Mouse (Mus musculus) thymus, adult 2 months (tissue): ENCODE data around the gene Asna1. TPM values are rescaled to one million over a fixed set of nuclear protein-coding genes. Genes with fewer than 3 reads are reported as not detected.
A peak's percentile ranks its signal among the peaks of the same experiment; 100 is the strongest.

Source experiments
- DNase-seq: peaks from one replicate; pipeline ENCODE4 v3.0.0; 2021
- H3K27ac ChIP-seq: fragments of 200-500 bp; 2 replicates; pipeline ENCODE4 v1.5.1; 2012; ENCODE audit warnings: low read length, control low read depth; ENCODE audit not compliant: control insufficient read depth, insufficient read depth
- H3K27me3 ChIP-seq: fragments of 200-500 bp; 2 replicates; pipeline ENCODE4 v1.6.1; 2012; ENCODE audit warnings: mild to moderate bottlenecking, low read length, moderate library complexity, mixed read lengths; ENCODE audit not compliant: control insufficient read depth, insufficient read depth
- H3K36me3 ChIP-seq: fragments of 200-500 bp; 2 replicates; pipeline ENCODE4 v1.6.1; 2012; ENCODE audit warnings: mild to moderate bottlenecking, low read length, moderate library complexity; ENCODE audit not compliant: control insufficient read depth, insufficient read depth
- H3K4me1 ChIP-seq: fragments of 200-500 bp; replicated peaks from 2 replicates; pipeline ENCODE4 v1.6.1; 2012; ENCODE audit warnings: low read length; ENCODE audit not compliant: control insufficient read depth, insufficient read depth
- H3K4me3 ChIP-seq: fragments of 200-500 bp; 2 replicates; pipeline ENCODE4 v1.5.1; 2012; ENCODE audit warnings: mild to moderate bottlenecking, low read length, control low read depth, moderate library complexity; ENCODE audit not compliant: control insufficient read depth, insufficient read depth
- CTCF ChIP-seq: fragments of 200-500 bp; IDR thresholded peaks from 2 replicates; pipeline ENCODE4 v1.5.1; 2012; ENCODE audit warnings: mild to moderate bottlenecking, control low read depth, low read length, moderate library complexity, borderline replicate concordance; ENCODE audit not compliant: control insufficient read depth, poor library complexity, insufficient read depth; ENCODE audit errors: extremely low read depth
- POLR2A ChIP-seq: fragments of 200-500 bp; IDR thresholded peaks from 2 replicates; pipeline ENCODE4 v1.6.1; 2012; ENCODE audit warnings: mild to moderate bottlenecking, low read length, control low read depth, moderate library complexity; ENCODE audit not compliant: control insufficient read depth, poor library complexity, insufficient read depth; ENCODE audit errors: extremely low read depth
- WGBS: fragments of 180-500 bp; shearing (Covaris S2); methylation state at CpG from one replicate; pipeline ENCODE4 v1.1.7; 2018; 5-methylcytosine and 5-hydroxymethylcytosine counted together
- polyA plus RNA-seq: library from polyadenylated mRNA; depleted of rRNA; stranded (reverse); fragments of >200 nt; gene quantifications from 2 replicates; pipeline ENCODE4 v1.2.3, GENCODE M21; 2012

Asna1 gene
- polyA plus RNA-seq, 1 experiment = 152 TPM

DNA sequence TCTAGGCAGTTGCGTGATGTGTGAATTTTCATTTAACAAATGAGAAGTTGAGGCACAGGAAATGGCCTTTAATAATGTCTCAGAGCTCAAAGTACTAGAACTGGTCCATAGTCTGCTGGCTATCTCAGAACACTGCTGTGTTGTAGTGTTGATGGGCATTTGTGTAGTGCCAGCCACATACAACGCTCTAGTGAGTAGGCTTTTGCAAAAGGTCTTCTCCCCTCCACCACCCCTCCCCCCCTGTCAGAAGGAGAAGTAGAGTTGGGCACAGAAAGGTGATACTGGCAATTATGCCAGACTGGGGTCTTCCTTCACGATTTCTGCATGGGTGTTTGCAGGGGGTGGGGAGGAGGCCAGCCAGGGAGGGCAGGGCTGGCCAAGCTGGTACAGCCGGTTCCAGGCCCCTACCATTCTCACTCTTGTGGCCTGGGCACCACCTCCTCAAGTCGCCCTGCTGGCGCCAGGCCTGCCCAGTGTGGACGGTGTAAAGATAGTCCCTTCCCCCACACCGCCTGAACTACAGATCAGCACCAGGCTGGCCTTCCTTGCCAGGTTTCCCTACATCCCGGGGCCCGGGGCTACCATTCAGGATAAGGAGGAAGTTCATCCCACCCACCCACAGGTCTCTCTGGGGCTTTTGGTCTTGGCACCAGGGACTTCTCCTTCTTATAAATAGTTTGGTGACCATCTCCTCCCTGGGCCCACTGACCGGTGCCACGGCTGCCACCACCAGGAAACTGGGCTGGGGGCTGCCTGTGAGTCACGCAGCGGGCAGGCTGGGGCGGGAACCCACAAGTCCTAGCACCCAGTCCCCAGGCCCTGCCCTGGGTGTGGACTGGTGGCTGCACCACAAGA lies 43.2 kb downstream of the Asna1 start:
- WGBS = 60% methylated on average over 15 of the region's 15 CpGs
- Histone ChIP-seq H3K36me3 (no peaks in the 10 kb centered on the region), H3K4me1 (peaks cover 50% of the 10 kb centered on the region), H3K27me3 (no peaks in the 10 kb centered on the region), H3K4me3 (no peak overlapping the region), H3K27ac (0 out of 2 replicates have a peak overlapping the region, but pooled peaks have one; percentile 22)
- no peak for DNase-seq
- TF ChIP-seq CTCF (no peak), POLR2A (no peak)

DNA sequence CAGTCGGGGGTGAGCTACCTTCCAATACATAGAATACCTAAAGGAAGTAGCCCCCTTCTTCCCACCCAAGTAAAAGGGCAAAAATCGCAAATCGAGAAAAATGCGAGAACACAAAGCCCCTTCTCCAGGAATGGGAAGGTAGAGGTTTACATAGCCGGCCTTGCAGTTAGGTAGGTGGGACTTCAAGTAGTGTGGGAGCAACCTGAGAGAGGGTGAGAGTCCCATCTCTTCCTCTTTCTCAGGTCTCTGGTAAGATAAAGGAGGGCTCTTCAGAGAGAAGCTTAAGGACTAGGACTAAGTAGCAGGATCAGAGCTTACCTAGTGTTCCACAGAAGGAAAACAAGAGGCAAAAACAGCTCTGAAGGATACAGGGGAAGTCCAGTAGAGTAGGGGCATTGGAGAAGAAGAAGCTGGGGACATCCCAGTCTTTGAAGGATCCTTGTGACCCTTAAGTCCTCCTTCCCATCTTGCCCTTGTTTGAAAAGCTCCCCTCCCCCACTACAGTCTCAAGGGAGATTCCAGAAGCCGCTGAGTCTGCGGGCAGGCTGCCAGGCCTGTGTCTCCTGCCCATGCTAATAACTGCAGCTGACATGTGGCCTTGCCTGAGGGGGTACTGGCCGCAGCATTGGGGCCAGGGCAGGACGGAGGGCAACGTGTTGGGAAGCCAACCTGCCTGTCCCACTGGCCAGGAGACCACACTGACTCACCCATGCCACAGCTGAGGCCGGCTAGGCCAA lies 44.3 kb downstream of the Asna1 start:
- 51% methylated on average over 11 of the region's 11 CpGs for WGBS
- H3K4me1 ChIP-seq = peaks cover 49% of the 10 kb centered on the region
- H3K27ac ChIP-seq = peak overlapping the region; percentile 10; the same call in 1 of the 2 replicates
- no peaks in the 10 kb centered on the region for H3K27me3 ChIP-seq
- DNase-seq = peak; percentile 20
- H3K4me3 ChIP-seq = peak overlapping the region; percentile 34; the same call in 1 of the 2 replicates
- H3K36me3 ChIP-seq = no peaks in the 10 kb centered on the region
- TF ChIP-seq CTCF (no peak), POLR2A (no peak)

DNA sequence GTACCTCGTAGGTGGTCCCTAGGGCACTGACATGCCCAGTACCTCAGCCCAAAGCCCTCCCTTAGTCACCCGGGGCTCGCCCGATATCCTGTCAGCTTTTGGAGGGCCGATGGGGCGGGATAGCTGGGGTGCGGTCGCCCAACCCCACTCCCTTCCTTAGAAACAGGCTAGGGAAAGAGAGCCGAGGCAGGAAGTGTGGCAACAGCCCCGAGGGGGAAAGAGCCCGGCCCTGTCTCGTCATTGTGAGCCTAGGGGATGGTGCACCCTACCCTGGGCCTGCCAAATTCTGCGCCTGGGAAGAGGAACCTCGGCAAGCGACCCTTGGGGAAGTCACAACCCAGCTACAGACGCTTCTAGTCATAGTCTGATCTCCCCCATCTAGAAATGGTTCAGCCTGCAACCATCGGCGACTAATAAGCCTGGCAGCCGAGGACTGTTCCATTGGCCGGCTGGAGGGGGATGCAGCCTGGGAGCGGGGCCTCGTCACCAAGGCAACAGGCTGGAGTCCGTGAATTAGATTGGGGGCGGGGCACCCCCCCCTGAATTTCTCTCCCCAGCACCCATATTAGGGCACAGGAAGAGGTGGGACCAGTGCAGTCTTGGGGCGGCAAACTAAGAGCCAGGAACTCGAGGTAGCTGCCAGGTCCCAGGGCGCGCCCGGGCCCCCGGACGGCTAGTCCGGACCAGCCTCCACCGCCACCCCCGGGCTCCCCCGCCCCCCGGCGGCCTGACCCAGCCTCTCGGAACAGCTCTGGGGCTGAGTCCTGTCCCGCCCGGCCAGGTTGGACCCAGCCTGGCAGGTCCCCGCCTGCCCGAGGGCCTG lies 45.3 kb downstream of the Asna1 start:
- H3K4me1 ChIP-seq = peaks cover 44% of the 10 kb centered on the region
- H3K36me3 ChIP-seq = no peaks in the 10 kb centered on the region
- H3K4me3 ChIP-seq = peak overlapping the region; percentile 34
- peak; percentile 77 for DNase-seq
- no peaks in the 10 kb centered on the region for H3K27me3 ChIP-seq
- no peak for TF ChIP-seq POLR2A
- no peak for TF ChIP-seq CTCF
- WGBS = 5% methylated on average over 42 of the region's 42 CpGs
- H3K27ac ChIP-seq = peak overlapping the region; percentile 87

DNA sequence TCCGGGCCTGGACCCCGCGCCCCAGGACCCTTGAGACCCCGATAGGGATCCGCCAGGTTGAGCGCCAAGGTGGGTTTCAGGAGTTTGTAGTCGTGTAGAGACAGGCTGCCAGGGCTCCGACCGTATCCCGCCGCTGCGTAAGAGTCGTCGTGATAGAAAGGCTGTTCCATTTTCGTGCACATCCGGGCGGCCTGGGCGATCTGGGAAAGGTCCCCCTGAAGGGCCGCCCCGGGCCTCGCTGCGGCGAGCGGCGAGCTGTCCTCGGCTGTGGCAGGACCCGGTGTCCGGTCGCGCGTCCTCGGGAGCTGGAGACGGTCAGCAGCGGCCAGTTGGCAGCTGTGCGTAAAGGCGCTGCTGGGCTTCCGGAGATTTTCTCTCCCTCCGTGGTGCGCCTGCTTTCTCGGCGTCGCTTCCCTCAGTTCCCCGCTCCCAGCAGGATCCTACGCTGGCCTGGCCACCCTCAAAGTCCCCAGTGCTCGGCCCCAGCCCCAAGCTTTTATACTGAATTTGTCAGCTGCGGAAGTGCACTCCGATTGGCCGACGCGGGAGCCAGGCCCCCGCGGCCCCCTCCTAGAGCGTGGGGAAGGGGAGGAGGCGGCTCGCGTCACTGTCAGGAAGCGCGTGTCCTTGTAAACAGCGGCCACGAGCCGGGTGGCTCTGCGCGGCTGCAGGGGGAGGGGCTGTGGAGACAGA lies 46.7 kb downstream of the Asna1 start, which contains the start of gene Junb:
Gene Junb, minus strand, starts transcription at position 471 of the 693 bp plus-strand sequence.
- Histone ChIP-seq H3K4me1 (peaks cover 37% of the 10 kb centered on the region), H3K36me3 (no peaks in the 10 kb centered on the region), H3K27me3 (no peaks in the 10 kb centered on the region), H3K4me3 (peak within 1 kb of the TSS; percentile 79), H3K27ac (peak within 1 kb of the TSS; percentile 87)
- peak; percentile 94 for DNase-seq
- TF ChIP-seq CTCF (0 out of 2 replicates have a peak, but pooled peaks have one; percentile 41), POLR2A (peak; percentile 100)
- WGBS = under 1% methylated on average over 63 of the region's 63 CpGs

DNA sequence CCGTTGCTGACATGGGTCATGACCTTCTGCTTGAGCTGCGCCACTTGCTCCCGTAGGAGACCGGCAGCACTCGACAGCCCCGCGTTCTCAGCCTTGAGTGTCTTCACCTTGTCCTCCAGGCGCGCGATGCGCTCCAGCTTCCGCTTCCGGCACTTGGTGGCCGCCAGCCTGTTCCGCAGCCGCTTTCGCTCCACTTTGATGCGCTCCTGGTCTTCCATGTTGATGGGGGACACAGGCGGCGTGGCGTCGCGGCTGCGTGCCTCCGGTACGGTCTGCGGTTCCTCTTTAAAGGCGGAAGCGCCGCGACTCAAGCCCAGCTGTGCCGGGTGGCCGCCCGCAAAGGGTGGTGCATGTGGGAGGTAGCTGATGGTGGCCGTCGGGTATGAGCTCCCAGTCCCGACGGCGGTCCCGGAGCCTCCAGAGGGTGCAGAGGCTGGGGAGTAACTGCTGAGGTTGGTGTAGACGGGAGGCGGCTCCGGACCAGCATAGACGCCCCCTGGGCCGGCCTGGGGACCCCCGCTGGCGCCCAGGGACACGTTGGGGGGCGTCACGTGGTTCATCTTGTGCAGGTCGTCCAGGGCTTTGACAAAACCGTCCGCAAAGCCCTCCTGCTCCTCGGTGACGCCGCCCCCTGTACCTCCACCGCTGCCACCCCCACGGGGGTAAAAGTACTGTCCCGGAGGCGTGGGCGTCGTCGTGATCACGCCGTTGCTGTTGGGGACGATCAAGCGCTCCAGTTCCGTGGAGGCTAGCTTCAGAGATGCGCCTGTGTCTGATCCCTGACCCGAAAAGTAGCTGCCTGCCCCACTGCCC lies 47.4 kb downstream of the Asna1 start:
- Histone ChIP-seq H3K4me3 (peak overlapping the region; percentile 79), H3K27me3 (no peaks in the 10 kb centered on the region), H3K4me1 (peaks cover 34% of the 10 kb centered on the region), H3K27ac (peak overlapping the region; percentile 79), H3K36me3 (no peaks in the 10 kb centered on the region)
- WGBS = under 1% methylated on average over 70 of the region's 70 CpGs
- peak; percentile 81 for DNase-seq
- TF ChIP-seq POLR2A (peak; percentile 70), CTCF (no peak)
